Mouse (Mus musculus) heart, postnatal 36 days (tissue): ENCODE data around the gene Kcnk5. TPM values are rescaled to one million over a fixed set of nuclear protein-coding genes. Genes with fewer than 3 reads are reported as not detected.

Experiments used
- DNase-seq, 2 experiments: peaks; one replicate each; pipeline ENCODE4 v3.0.0; 2021 to 2022
- intact Hi-C: fragments of 180-260 bp; cut with DNase I; formaldehyde crosslinking; loops from one replicate; pipeline ENCODE4 v1.15.1; 2025
- total RNA-seq, 2 experiments: library from RNA; stranded (reverse); gene quantifications; 2 replicates each; pipeline ENCODE4 v1.2.3; 2021

Gene Kcnk5
- total RNA-seq, 2 experiments from 2014 or later = 0.54 to 0.75 TPM

GRCm38 (mm10) chr14:20169251-20169650 is 12.4 kb downstream of the Kcnk5 start:
- intact Hi-C loops = no loop called here
- no peak for DNase-seq

GRCm38 (mm10) chr14:20168478-20168877 is 13.1 kb downstream of the Kcnk5 start:
- intact Hi-C loops = no loop called here
- no peak for DNase-seq

- intact Hi-C loops = no loop called here
- DNase-seq = no peak
These were observed 13.6 kb downstream of the Kcnk5 start for GRCm38 (mm10) chr14:20168054-20168453.

- intact Hi-C loops = no loop called here
- DNase-seq = peak; percentile 11 to 17
These were observed 16.2 kb downstream of the Kcnk5 start for GRCm38 (mm10) chr14:20165413-20165812.

GRCm38 (mm10) chr14:20164438-20164837 is 17.2 kb downstream of the Kcnk5 start:
- intact Hi-C loops = no loop called here
- DNase-seq = no peak

GRCm38 (mm10) chr14:20162686-20163085 is 18.9 kb downstream of the Kcnk5 start:
- DNase-seq = peak in 1 of 2 experiments; percentile 7
- intact Hi-C loops = no loop called here

- DNase-seq = no peak
These were observed 22.6 kb downstream of the Kcnk5 start for GRCm38 (mm10) chr14:20158727-20159681.

GRCm38 (mm10) chr14:20157595-20157994 is 24.0 kb downstream of the Kcnk5 start:
- DNase-seq = no peak
- intact Hi-C loops = no loop called here

More at GRCm38 (mm10) chr14:20158727-20159681, 22.6 kb downstream of the Kcnk5 start:
- intact Hi-C loops = no loop called here

- intact Hi-C loops = no loop called here
- DNase-seq = no peak
These were observed 25.9 kb downstream of the Kcnk5 start for GRCm38 (mm10) chr14:20155718-20156117.

- no peak for DNase-seq
- intact Hi-C loops = no loop called here
These were observed 26.7 kb downstream of the Kcnk5 start for GRCm38 (mm10) chr14:20154937-20155336.

GRCm38 (mm10) chr14:20154245-20154644 is 27.4 kb downstream of the Kcnk5 start:
- intact Hi-C loops = no loop called here
- DNase-seq = no peak

- intact Hi-C loops = no loop called here
- no peak for DNase-seq
These were observed 32.2 kb downstream of the Kcnk5 start for GRCm38 (mm10) chr14:20149127-20150080.

GRCm38 (mm10) chr14:20148514-20148913 is 33.1 kb downstream of the Kcnk5 start:
- intact Hi-C loops = no loop called here
- DNase-seq = no peak

- intact Hi-C loops = no loop called here
- DNase-seq = no peak
These were observed 33.8 kb downstream of the Kcnk5 start for GRCm38 (mm10) chr14:20147854-20148253.

GRCm38 (mm10) chr14:20144093-20144492 is 37.5 kb downstream of the Kcnk5 start:
- intact Hi-C loops = no loop called here
- no peak for DNase-seq

- intact Hi-C loops = no loop called here
- DNase-seq = no peak
These were observed 42.9 kb downstream of the Kcnk5 start, which contains the start of gene Saysd1 for GRCm38 (mm10) chr14:20138484-20139355. Gene Saysd1, minus strand, starts transcription at chr14:20138534.

- intact Hi-C loops = no loop called here
These were observed 46.5 kb downstream of the Kcnk5 start for GRCm38 (mm10) chr14:20134965-20135671.

GRCm38 (mm10) chr14:20128162-20128561 is 53.4 kb downstream of the Kcnk5 start:
- no peak for DNase-seq
- intact Hi-C loops = no loop called here

More at GRCm38 (mm10) chr14:20134965-20135671, 46.5 kb downstream of the Kcnk5 start:
- DNase-seq = no peak

- DNase-seq = no peak
- intact Hi-C loops = no loop called here
These were observed 54.1 kb downstream of the Kcnk5 start for GRCm38 (mm10) chr14:20127406-20128087.
